Mouse (Mus musculus) gonadal fat pad, adult 2 months (tissue): ENCODE measurements around the gene Fam71f2. TPM values are rescaled to one million over a fixed set of nuclear protein-coding genes. Genes with fewer than 3 reads are reported as not detected.

Experiments used
- polyA plus RNA-seq: library from polyadenylated mRNA; depleted of rRNA; stranded (reverse); fragments of >200 nt; gene quantifications from 2 replicates; pipeline ENCODE4 v1.2.3, GENCODE M21; 2012; rRNA removed

Gene Fam71f2
- polyA plus RNA-seq, 1 experiment, result 12.4 TPM

Other genes with a start within 250 kb of the Fam71f2 start
- gene Lep, start 219.4 kb upstream of the Fam71f2 start, polyA plus RNA-seq, result 112 and 748 TPM in 2 replicates
- 12.8 and 18.1 TPM in 2 replicates for gene Rbm28, start 114.6 kb upstream of the Fam71f2 start, polyA plus RNA-seq
- 1.8 and 2.1 TPM in 2 replicates for gene Prrt4, start 100.0 kb upstream of the Fam71f2 start, polyA plus RNA-seq
- 35.8 and 36.5 TPM in 2 replicates for gene Impdh1, start 63.2 kb upstream of the Fam71f2 start, polyA plus RNA-seq
- gene Hilpda, start 7.1 kb upstream of the Fam71f2 start, polyA plus RNA-seq, result 11.9 and 21.2 TPM in 2 replicates
- gene Fam71f1, start 39.5 kb downstream of the Fam71f2 start, polyA plus RNA-seq, result 0.77 and 2.0 TPM in 2 replicates
- gene Calu, start 68.5 kb downstream of the Fam71f2 start, polyA plus RNA-seq, result 83.7 and 110 TPM in 2 replicates
- gene Opn1sw, start 108.9 kb downstream of the Fam71f2 start, polyA plus RNA-seq, result 0.81 and 0.86 TPM in 2 replicates
- 6.1 and 8.4 TPM in 2 replicates for gene Ccdc136, start 116.7 kb downstream of the Fam71f2 start, polyA plus RNA-seq
- 6.6 and 9.7 TPM in 2 replicates for gene Flnc, start 153.7 kb downstream of the Fam71f2 start, polyA plus RNA-seq
- 315 and 362 TPM in 2 replicates for gene Atp6v1f, start 188.1 kb downstream of the Fam71f2 start, polyA plus RNA-seq
- not detected in 2 replicates for gene Atp6v1fnb, start 191.8 kb downstream of the Fam71f2 start, polyA plus RNA-seq
- 5.2 and 8.3 TPM in 2 replicates for gene Kcp, start 228.4 kb downstream of the Fam71f2 start, polyA plus RNA-seq
- gene Irf5, start 247.0 kb downstream of the Fam71f2 start, polyA plus RNA-seq, result 13.5 and 16.3 TPM in 2 replicates